Mouse (Mus musculus) CD4-positive helper T cell, adult 2 months (primary cell): ENCODE results near the gene Olfr741.

Experiments
- DNase-seq: peaks from one replicate; pipeline ENCODE4 v3.0.0-alpha.2; 2012; ENCODE audit warnings: low read depth, missing footprints, low spot score

Olfr741 gene

DNA sequence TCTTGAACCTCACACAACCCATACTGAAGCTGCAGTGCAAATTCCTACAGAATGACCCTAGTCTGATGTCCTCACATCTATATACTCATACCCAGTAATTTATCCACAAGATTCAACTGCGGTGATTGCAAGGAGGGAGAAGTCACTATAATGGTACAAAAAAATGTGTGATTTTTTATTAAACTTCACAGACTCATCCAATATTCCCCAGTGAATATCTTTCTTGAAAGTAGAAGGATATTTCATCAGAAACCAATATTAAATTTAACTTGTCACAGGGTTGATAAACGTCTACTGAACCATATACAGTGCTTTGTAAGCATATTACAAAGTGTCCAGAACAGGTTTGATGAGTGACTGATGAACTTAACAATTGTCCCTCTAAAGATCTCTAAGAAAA lies at the start of gene Olfr741:
Gene Olfr741, plus strand, starts transcription at position 301 of the 400 bp plus-strand sequence.
- no peak for DNase-seq

DNA sequence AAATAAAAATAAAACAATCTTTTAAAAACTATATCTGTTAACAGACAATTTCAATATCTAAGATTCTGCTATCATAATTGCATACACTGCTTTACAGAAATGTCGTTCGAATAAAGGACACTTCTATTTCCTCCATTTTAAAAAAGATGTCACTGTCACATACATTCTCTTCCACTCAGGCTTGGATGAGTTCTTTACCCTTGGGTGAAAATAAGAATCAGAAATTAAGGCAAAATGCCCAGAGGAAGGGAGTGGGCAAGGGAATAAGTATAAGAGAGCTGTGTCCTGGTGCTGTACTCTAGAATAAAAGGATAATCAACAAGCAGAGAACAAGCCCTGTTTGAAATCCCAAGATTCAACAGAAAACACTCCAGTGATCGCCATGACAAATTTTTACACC lies 27.3 kb upstream of the Olfr741 start, which contains the start of gene Olfr740:
Gene Olfr740, plus strand, starts transcription at position 301 of the 400 bp plus-strand sequence.
- DNase-seq: no peak

DNA sequence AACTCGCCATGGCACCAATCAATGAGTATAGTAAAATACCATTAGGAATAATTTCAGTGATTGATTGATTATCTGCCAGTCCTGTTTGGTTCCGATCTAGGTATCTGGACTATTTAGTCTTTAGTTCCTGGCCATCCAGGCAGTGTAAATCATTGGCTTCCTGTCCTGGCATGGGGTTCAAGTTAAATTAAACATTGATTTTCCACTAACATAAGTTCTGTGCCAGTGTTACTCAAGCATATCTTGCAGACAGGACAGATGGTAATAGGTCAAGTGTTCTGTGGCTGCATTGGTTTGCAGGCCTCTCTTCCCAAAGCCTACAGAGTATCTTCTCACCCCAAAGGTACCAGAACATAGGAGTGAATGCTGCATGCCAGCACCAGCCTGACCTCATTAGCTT lies 5.9 kb downstream of the Olfr741 start:
- no peak for DNase-seq

DNA sequence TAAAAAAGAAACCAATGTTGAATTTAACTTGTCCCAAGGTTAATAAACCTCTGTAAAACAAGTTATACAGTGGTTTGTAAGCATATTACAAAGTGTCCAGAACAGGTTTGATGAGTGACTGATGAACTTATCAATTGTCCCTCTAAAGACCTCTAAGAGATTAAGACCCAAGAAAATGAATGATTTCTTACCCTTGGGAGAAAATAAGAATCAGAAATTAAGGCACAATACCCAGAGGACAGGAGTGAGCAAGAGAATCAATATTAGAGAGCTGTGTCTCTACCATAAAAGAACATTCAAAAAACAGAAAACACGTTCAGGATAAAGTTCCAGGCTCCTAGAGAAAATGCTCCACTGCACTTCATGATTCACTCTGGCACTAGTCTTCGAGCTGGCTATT lies 30.8 kb downstream of the Olfr741 start, which contains the start of gene Olfr742:
Gene Olfr742, plus strand, starts transcription at position 301 of the 400 bp plus-strand sequence.
- no peak for DNase-seq

DNA sequence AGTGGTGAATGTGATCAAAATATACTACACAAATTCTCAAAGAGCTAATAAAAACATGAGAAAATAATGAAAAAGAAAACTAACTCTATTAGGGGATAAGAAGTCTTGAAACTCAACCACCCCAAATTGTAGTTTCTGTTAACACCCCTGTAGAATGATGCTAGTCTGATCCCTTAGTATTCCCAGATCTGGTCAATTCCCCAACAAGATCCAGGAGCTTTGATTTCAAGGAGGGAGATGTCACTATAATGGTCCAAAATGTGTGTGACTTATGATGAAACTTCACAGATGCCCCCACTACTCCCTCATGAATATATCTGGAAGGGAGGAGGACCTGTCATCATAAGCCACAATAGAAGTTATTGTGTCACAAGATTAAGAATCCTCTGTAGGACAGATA lies 49.0 kb downstream of the Olfr741 start, which contains the start of gene Olfr743:
Gene Olfr743, plus strand, starts transcription at position 301 of the 400 bp plus-strand sequence.
- no peak for DNase-seq
